Mouse (Mus musculus): Measurements from ENCODE around the gene Ablim2. TPM values are rescaled to one million over a fixed set of nuclear protein-coding genes. Genes with fewer than 3 reads are reported as not detected.

Gene Ablim2
- polyA plus RNA-seq (2012; rRNA removed) = 0.51 and 0.54 TPM in 2 replicates

GRCm38 (mm10) chr5:35757639-35758001, at the start of gene Ablim2:
Gene Ablim2 (plus strand): TSS chr5:35757880.

GRCm38 (mm10) chr5:35739536-35740278, 18.0 kb upstream of the Ablim2 start, which contains the start of gene Sh3tc1:
Gene Sh3tc1 (minus strand): TSS chr5:35739987.

GRCm38 (mm10) chr5:35893093-35893804, 135.6 kb downstream of the Ablim2 start, which contains the start of gene Afap1:
Gene Afap1 (plus strand): TSS chr5:35893319.

Other genes starting within 250 kb of the Ablim2 start
- gene Cpz, start 232.2 kb upstream of the Ablim2 start, polyA plus RNA-seq (2012; rRNA removed) = 1.3 and 1.9 TPM in 2 replicates
- gene Trmt44, start 182.8 kb upstream of the Ablim2 start, polyA plus RNA-seq (2012; rRNA removed) = 1.6 and 1.7 TPM in 2 replicates
- 6.1 and 7.3 TPM in 2 replicates for gene Acox3, start 174.8 kb upstream of the Ablim2 start, polyA plus RNA-seq (2012; rRNA removed)
- 1.2 and 1.4 TPM in 2 replicates for gene Htra3, start 78.1 kb upstream of the Ablim2 start, polyA plus RNA-seq (2012; rRNA removed)
- 1.6 and 1.7 TPM in 2 replicates for gene Sh3tc1, start 17.9 kb upstream of the Ablim2 start, polyA plus RNA-seq (2012; rRNA removed)
- gene Afap1, start 135.4 kb downstream of the Ablim2 start, polyA plus RNA-seq (2012; rRNA removed) = 0.85 and 0.89 TPM in 2 replicates